In genomic region chr8:83155110-83155509, GRCm38 (mm10) we compare ENCODE assay signal across 28 mouse cellular contexts. TPM values are rescaled to one million over a fixed set of nuclear protein-coding genes. Genes with fewer than 3 reads are reported as not detected.
"Had no signal": no experiment of that assay in that cellular context is flagged by ENCODE, and none has a peak within 500 bp of the region (broad histone marks: within the 10 kb centered on the region; RNA-seq: fewer than 3 reads in every experiment).

No protein-coding gene starts in this region.

- H3K4me3 ChIP-seq: gastrocnemius, adult 2 months; heart, adult 2 months; heart, embryonic 13.5 days; heart, embryonic 15.5 days; hindbrain, embryonic 10.5 days; hindbrain, embryonic 12.5 days; intestine, embryonic 15.5 days; kidney, embryonic 15.5 days; layer of hippocampus, adult 2 months; left cerebral cortex, adult 2 months; limb, embryonic 10.5 days; limb, embryonic 12.5 days; liver, embryonic 12.5 days had no signal

- H3K9ac ChIP-seq: heart, embryonic 13.5 days; heart, embryonic 15.5 days; hindbrain, embryonic 12.5 days; hindbrain, embryonic 14.5 days; intestine, embryonic 15.5 days; kidney, embryonic 15.5 days; limb, embryonic 12.5 days; liver, embryonic 12.5 days; liver, embryonic 14.5 days had no signal

- H3K4me1 ChIP-seq: heart, embryonic 13.5 days; heart, embryonic 15.5 days; hindbrain, embryonic 10.5 days; hindbrain, embryonic 12.5 days; intestine, embryonic 15.5 days; limb, embryonic 10.5 days; limb, embryonic 12.5 days had no signal

- H3K9me3 ChIP-seq: heart, embryonic 13.5 days; heart, embryonic 15.5 days; hindbrain, embryonic 10.5 days; hindbrain, embryonic 12.5 days; intestine, embryonic 15.5 days; kidney, embryonic 15.5 days; limb, embryonic 10.5 days; limb, embryonic 12.5 days; liver, embryonic 12.5 days had no signal

- H3K27ac ChIP-seq: gastrocnemius, adult 2 months; heart, adult 2 months; heart, embryonic 13.5 days; heart, embryonic 15.5 days; hindbrain, embryonic 10.5 days; hindbrain, embryonic 12.5 days; hindbrain, embryonic 14.5 days; intestine, embryonic 15.5 days; kidney, embryonic 15.5 days; layer of hippocampus, adult 2 months; left cerebral cortex, adult 2 months; limb, embryonic 10.5 days; limb, embryonic 12.5 days; liver, embryonic 12.5 days; liver, embryonic 14.5 days had no signal

- H3K4me2 ChIP-seq: heart, embryonic 11.5 days; heart, embryonic 13.5 days; heart, embryonic 15.5 days; hindbrain, embryonic 12.5 days; hindbrain, embryonic 14.5 days; intestine, embryonic 15.5 days; kidney, embryonic 15.5 days; limb, embryonic 12.5 days; liver, embryonic 12.5 days had no signal

- DNase-seq: gastrocnemius, adult 2 months; gastrocnemius, postnatal 10 days; gastrocnemius, postnatal 25 days; heart, adult 2 months; heart, postnatal 4 days; kidney, adult 2 months; kidney, adult 9 months; kidney, postnatal 10 days; kidney, postnatal 25 days; kidney, postnatal 4 days had no signal

- H3K36me3 ChIP-seq: heart, embryonic 13.5 days; heart, embryonic 15.5 days; hindbrain, embryonic 10.5 days; hindbrain, embryonic 12.5 days; intestine, embryonic 15.5 days; kidney, embryonic 15.5 days; limb, embryonic 10.5 days; limb, embryonic 12.5 days; liver, embryonic 12.5 days had no signal

- H3K27me3 ChIP-seq: heart, embryonic 13.5 days; heart, embryonic 15.5 days; hindbrain, embryonic 12.5 days; intestine, embryonic 15.5 days; kidney, embryonic 15.5 days; limb, embryonic 12.5 days; liver, embryonic 12.5 days had no signal

RNA-seq across cellular contexts. Expression of gene Gm10645, which starts 10.9 kb away (rescaled TPM):
- total RNA-seq: gastrocnemius, adult 2 months; gastrocnemius, postnatal 25 days; gastrocnemius, postnatal 4 days; granulocyte monocyte progenitor cell, adult 5-6 weeks; liver, adult 2 months had no signal
- polyA plus RNA-seq: inflammation-experienced regulatory T-cells, adult 6 months had no signal
